Mouse (Mus musculus) thymus, adult 2 months (tissue): ENCODE measurements around the gene Map2k1.

Experiments used
- CTCF ChIP-seq: fragments of 200-500 bp; IDR thresholded peaks from 2 replicates; pipeline ENCODE4 v1.5.1; 2012; ENCODE audit warnings: mild to moderate bottlenecking, control low read depth, low read length, moderate library complexity, borderline replicate concordance; ENCODE audit not compliant: control insufficient read depth, poor library complexity, insufficient read depth; ENCODE audit errors: extremely low read depth
- POLR2A ChIP-seq: fragments of 200-500 bp; IDR thresholded peaks from 2 replicates; pipeline ENCODE4 v1.6.1; 2012; ENCODE audit warnings: mild to moderate bottlenecking, low read length, control low read depth, moderate library complexity; ENCODE audit not compliant: control insufficient read depth, poor library complexity, insufficient read depth; ENCODE audit errors: extremely low read depth

DNA sequence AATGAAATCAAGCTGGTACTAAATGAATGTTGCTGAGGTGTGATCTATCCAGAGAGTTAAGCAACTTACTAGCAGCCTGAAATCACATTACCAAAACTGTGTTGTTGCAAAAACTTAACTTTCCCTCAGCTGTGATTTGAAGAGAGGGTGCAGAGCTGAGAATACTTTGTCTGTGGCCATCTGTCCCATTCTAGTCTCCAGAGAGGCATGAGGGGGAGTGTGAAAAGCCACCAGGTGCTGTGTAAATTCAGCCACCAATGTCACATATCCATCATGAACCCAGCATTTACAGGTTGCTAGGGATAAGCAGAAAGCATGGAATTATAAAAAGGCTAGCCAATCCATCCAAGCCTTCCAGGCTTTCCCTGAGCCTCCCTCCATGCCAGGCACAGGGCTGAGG, 24.5 kb downstream of the Map2k1 start:
- no peak for TF ChIP-seq CTCF
- no peak for TF ChIP-seq POLR2A
